Mouse (Mus musculus): ENCODE data around the gene Tet3.

DNA sequence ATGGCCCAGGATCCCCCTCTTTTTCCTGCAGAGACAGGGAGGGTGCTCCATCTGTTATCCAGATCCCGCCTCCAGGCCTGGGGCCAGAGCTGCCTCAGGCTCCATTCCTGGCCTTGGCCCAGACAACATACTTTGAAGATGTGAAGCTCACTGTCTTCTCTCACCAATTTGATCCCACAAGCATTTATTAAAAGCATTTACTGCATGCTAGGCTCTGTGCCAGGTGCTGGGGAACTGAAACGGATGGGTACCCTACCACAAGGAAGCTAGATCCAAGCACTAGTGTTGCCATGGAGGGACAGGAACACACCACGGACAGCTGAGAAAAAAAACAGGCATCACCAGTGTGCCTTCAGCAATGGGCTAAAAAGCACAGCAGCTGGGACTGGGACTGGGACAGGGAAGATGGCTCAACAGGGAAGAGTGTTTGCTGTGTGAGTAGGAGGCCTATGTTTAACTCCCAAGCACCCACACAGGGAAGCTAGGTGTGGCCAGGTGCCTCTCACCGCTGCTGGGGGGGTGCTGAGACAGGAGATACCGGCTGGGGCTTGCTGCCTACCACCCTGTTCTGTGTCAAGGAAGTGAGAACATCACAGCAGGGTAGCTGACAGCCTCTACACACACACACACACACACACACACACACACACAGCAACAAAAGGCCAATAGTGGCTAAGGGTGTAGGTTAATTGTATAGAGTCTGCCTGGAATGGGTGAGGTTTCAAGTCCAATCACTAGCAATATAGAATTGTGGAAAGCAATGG is 30.7 kb downstream of the Tet3 start:
- TF ChIP-seq CTCF (IDR thresholded peaks at IDR 0.05) (no peak), EP300 (IDR thresholded peaks at IDR 0.05) (no peak)
